Mouse (Mus musculus) MEL (cell line): ENCODE measurements around the gene Trim62. TPM values are rescaled to one million over a fixed set of nuclear protein-coding genes. Genes with fewer than 3 reads are reported as not detected.

Experiments
- DNase-seq: peaks from one replicate; pipeline ENCODE4 v3.0.0; 2011; ENCODE audit warnings: low read depth, low spot score
- H3K27ac ChIP-seq: 2 replicates; pipeline ENCODE4 v1.5.1; 2012; ENCODE audit warnings: low read depth, mild to moderate bottlenecking, control low read depth, low read length, moderate library complexity; ENCODE audit not compliant: control insufficient read depth
- H3K27me3 ChIP-seq, 2 experiments: fragments of 150-350 bp in 1 of 2; sonication (generic) in 1 of 2; 2 replicates each; pipeline ENCODE4 v1.6.1; 2012; ENCODE audit warnings: low read length in 2 of 2, mild to moderate bottlenecking in 2 of 2, improper control_type of control experiment in 1 of 2, moderate library complexity in 1 of 2; ENCODE audit not compliant: insufficient read depth in 2 of 2, control insufficient read depth in 1 of 2
- H3K36me3 ChIP-seq, 2 experiments: 2 replicates each; pipeline ENCODE4 v1.6.1; 2012 to 2014; ENCODE audit warnings: low read length in 2 of 2, improper control_type of control experiment in 1 of 2, inconsistent platforms in 1 of 2, mild to moderate bottlenecking in 1 of 2; ENCODE audit not compliant: insufficient read depth in 2 of 2, control insufficient read depth in 1 of 2
- H3K4me1 ChIP-seq, 2 experiments: fragments of 150-350 bp in 1 of 2; sonication (generic) in 1 of 2; 2 replicates each; pipeline ENCODE4 v1.6.1; 2012; ENCODE audit warnings: low read length in 2 of 2, improper control_type of control experiment in 1 of 2, mild to moderate bottlenecking in 1 of 2; ENCODE audit not compliant: insufficient read depth in 2 of 2, control insufficient read depth in 1 of 2
- H3K4me3 ChIP-seq, 2 experiments: fragments of 150-350 bp in 1 of 2; sonication (generic) in 1 of 2; 2 replicates each; pipeline ENCODE4 v1.5.1; 2012; ENCODE audit warnings: low read depth in 2 of 2, low read length in 2 of 2, mild to moderate bottlenecking in 2 of 2, moderate library complexity in 2 of 2, control low read depth in 1 of 2, improper control_type of control experiment in 1 of 2; ENCODE audit not compliant: control insufficient read depth in 1 of 2, insufficient read depth in 1 of 2
- H3K79me2 ChIP-seq: 2 replicates; pipeline ENCODE4 v1.6.1; 2012; ENCODE audit warnings: mild to moderate bottlenecking, low read length, moderate library complexity; ENCODE audit not compliant: control insufficient read depth, poor library complexity, insufficient read depth
- H3K9ac ChIP-seq: 2 replicates; pipeline ENCODE4 v1.6.1; 2012; ENCODE audit warnings: low read depth, mild to moderate bottlenecking, control low read depth, low read length, moderate library complexity; ENCODE audit not compliant: control insufficient read depth, poor library complexity, severe bottlenecking
- H3K9me3 ChIP-seq: fragments of 150-350 bp; sonication (generic); replicated peaks from 2 replicates; pipeline ENCODE4 v1.6.1; 2012; ENCODE audit warnings: mild to moderate bottlenecking, low read length, improper control_type of control experiment, moderate library complexity; ENCODE audit not compliant: insufficient read depth
- BHLHE40 ChIP-seq: IDR thresholded peaks from 2 replicates; pipeline ENCODE4 v1.6.1; 2012; ENCODE audit warnings: low read depth, mild to moderate bottlenecking, inconsistent platforms, low read length, improper control_type of control experiment, borderline replicate concordance
- CHD2 ChIP-seq: IDR thresholded peaks from 2 replicates; pipeline ENCODE4 v1.6.1; 2011; ENCODE audit warnings: low read length, improper control_type of control experiment
- CTCF ChIP-seq, 3 experiments: IDR thresholded peaks in 2 of 3; conservative IDR thresholded peaks in 1 of 3; 2 replicates each; pipeline ENCODE4 v1.5.1; 2011 to 2012; ENCODE audit warnings: low read length in 3 of 3, low read depth in 2 of 3, mild to moderate bottlenecking in 2 of 3, improper control_type of control experiment in 1 of 3, inconsistent platforms in 1 of 3, mixed read lengths in 1 of 3, moderate library complexity in 1 of 3; ENCODE audit not compliant: control insufficient read depth in 1 of 3, insufficient read depth in 1 of 3, poor library complexity in 1 of 3, severe bottlenecking in 1 of 3
- E2F4 ChIP-seq: IDR thresholded peaks from 2 replicates; pipeline ENCODE4 v1.6.1; 2011; ENCODE audit warnings: low read depth, low read length, improper control_type of control experiment, borderline replicate concordance
- ELF1 ChIP-seq: IDR thresholded peaks from 2 replicates; pipeline ENCODE4 v1.6.1; 2014; ENCODE audit warnings: low read depth, mild to moderate bottlenecking, inconsistent platforms, low read length, improper control_type of control experiment, moderate library complexity
- EP300 ChIP-seq, 2 experiments: IDR thresholded peaks; 2 replicates each; pipeline ENCODE4 v1.6.1; 2011; ENCODE audit warnings: improper control_type of control experiment in 2 of 2, low read length in 2 of 2, low read depth in 1 of 2, mild to moderate bottlenecking in 1 of 2
- GABPA ChIP-seq: IDR thresholded peaks from 2 replicates; pipeline ENCODE4 v1.6.1; 2012; ENCODE audit warnings: low read depth, mild to moderate bottlenecking, inconsistent platforms, low read length, improper control_type of control experiment, moderate library complexity
- HCFC1 ChIP-seq: IDR thresholded peaks from 2 replicates; pipeline ENCODE4 v1.6.1; 2012; ENCODE audit warnings: low read depth, mild to moderate bottlenecking, inconsistent platforms, low read length, improper control_type of control experiment, moderate library complexity
- JUND ChIP-seq: IDR thresholded peaks from 2 replicates; pipeline ENCODE4 v1.6.1; 2011; ENCODE audit warnings: low read depth, mild to moderate bottlenecking, improper control_type of control experiment, low read length
- KAT2A ChIP-seq: conservative IDR thresholded peaks from 2 replicates; pipeline ENCODE4 v1.6.1; 2012; ENCODE audit warnings: low read depth, low read length, improper control_type of control experiment, inconsistent platforms
- MEF2A ChIP-seq: IDR thresholded peaks from 2 replicates; pipeline ENCODE4 v1.6.1; 2014; ENCODE audit warnings: low read depth, mild to moderate bottlenecking, inconsistent platforms, low read length, improper control_type of control experiment; ENCODE audit not compliant: poor library complexity, insufficient replicate concordance, severe bottlenecking; ENCODE audit errors: extremely low read depth
- MYB ChIP-seq: IDR thresholded peaks from 2 replicates; pipeline ENCODE4 v1.6.1; 2011; ENCODE audit warnings: mild to moderate bottlenecking, low read depth, low read length, improper control_type of control experiment
- MYC ChIP-seq: IDR thresholded peaks from 2 replicates; pipeline ENCODE4 v1.6.1; 2011; ENCODE audit warnings: low read depth, mild to moderate bottlenecking, low read length, improper control_type of control experiment, moderate library complexity
- POLR2A ChIP-seq, 2 experiments: IDR thresholded peaks; 2 replicates each; pipeline ENCODE4 v1.6.1; 2011 to 2012; ENCODE audit warnings: low read length in 2 of 2, mild to moderate bottlenecking in 2 of 2, control low read depth in 1 of 2, improper control_type of control experiment in 1 of 2, low read depth in 1 of 2, moderate library complexity in 1 of 2; ENCODE audit not compliant: control insufficient read depth in 1 of 2, insufficient read depth in 1 of 2, poor library complexity in 1 of 2
- POLR2AphosphoS2 ChIP-seq: IDR thresholded peaks from 2 replicates; pipeline ENCODE4 v1.6.1; 2011; ENCODE audit warnings: low read length, improper control_type of control experiment
- RAD21 ChIP-seq: IDR thresholded peaks from 2 replicates; pipeline ENCODE4 v1.6.1; 2011; ENCODE audit warnings: mild to moderate bottlenecking, low read depth, low read length, improper control_type of control experiment
- RCOR1 ChIP-seq: IDR thresholded peaks from 2 replicates; pipeline ENCODE4 v1.6.1; 2012; ENCODE audit warnings: low read depth, mild to moderate bottlenecking, inconsistent platforms, low read length, improper control_type of control experiment
- SIN3A ChIP-seq: IDR thresholded peaks from 2 replicates; pipeline ENCODE4 v1.6.1; 2012; ENCODE audit warnings: low read length, improper control_type of control experiment, inconsistent platforms
- TAL1 ChIP-seq: IDR thresholded peaks from 2 replicates; pipeline ENCODE4 v1.6.1; 2012; ENCODE audit warnings: mild to moderate bottlenecking, inconsistent platforms, low read length, moderate library complexity, mixed read lengths
- TCF12 ChIP-seq: IDR thresholded peaks from 2 replicates; pipeline ENCODE4 v1.6.1; 2014; ENCODE audit warnings: low read depth, mild to moderate bottlenecking, inconsistent platforms, low read length, improper control_type of control experiment, moderate library complexity
- UBTF ChIP-seq: IDR thresholded peaks from 2 replicates; pipeline ENCODE4 v1.6.1; 2012; ENCODE audit warnings: low read depth, mild to moderate bottlenecking, inconsistent platforms, low read length, improper control_type of control experiment, moderate library complexity, borderline replicate concordance; ENCODE audit not compliant: insufficient read depth
- ZNF384 ChIP-seq: IDR thresholded peaks from 2 replicates; pipeline ENCODE4 v1.6.1; 2012; ENCODE audit warnings: low read depth, mild to moderate bottlenecking, inconsistent platforms, low read length, improper control_type of control experiment
- polyA plus RNA-seq, 2 experiments: library from polyadenylated mRNA; stranded (reverse) in 1 of 2; unstranded in 1 of 2; fragments of >175 nt in 1 of 2; fragments of >200 nt in 1 of 2; gene quantifications; 2 replicates each; pipeline versions ENCODE4 v1.2.1 to v1.2.4; 2012; ENCODE audit warnings: low replicate concordance in 2 of 2, low read depth in 1 of 2; ENCODE audit not compliant: insufficient read length in 2 of 2, insufficient read depth in 1 of 2, missing spikeins in 1 of 2
- total RNA-seq: library from RNA; depleted of rRNA; stranded (reverse); fragments of 300-350 nt; gene quantifications from 2 replicates; pipeline ENCODE4 v1.2.3, GENCODE M21; 2012

The Trim62 gene
- total and polyA plus RNA-seq, 3 experiments, result 0.12 to 1.2 TPM; not detected in 1

- TF ChIP-seq GABPA (no peak), TCF12 (no peak), MEF2A (no peak), JUND (no peak)
- DNase-seq, result no peak
- H3K27me3 ChIP-seq, result no peaks in the 10 kb centered on the region
Observed at GRCm38 (mm10) chr4:128891746-128892145, 8.4 kb downstream of the Trim62 start.

GRCm38 (mm10) chr4:128892188-128892587 is 8.8 kb downstream of the Trim62 start:
- H3K4me1 ChIP-seq, result no peaks in the 10 kb centered on the region
- no peak overlapping the region for H3K27ac ChIP-seq
- H3K4me3 ChIP-seq, result no peak overlapping the region
- no peaks in the 10 kb centered on the region for H3K79me2 ChIP-seq
- no peak for DNase-seq
- H3K27me3 ChIP-seq, result no peaks in the 10 kb centered on the region
- no peak for TF ChIP-seq MEF2A
- no peak for TF ChIP-seq HCFC1
- TF ChIP-seq POLR2AphosphoS2, result no peak
- no peak for TF ChIP-seq EP300 (IDR thresholded peaks at IDR 0.05; ENCODE audit: low read depth in 1 of 2, low read length in 2 of 2)
- TF ChIP-seq ZNF384, result no peak
- TF ChIP-seq RCOR1, result no peak
- no peak for TF ChIP-seq SIN3A
- no peak for TF ChIP-seq BHLHE40
- TF ChIP-seq TAL1, result no peak
- TF ChIP-seq E2F4, result no peak
- TF ChIP-seq KAT2A, result no peak
- no peak for TF ChIP-seq ELF1
- TF ChIP-seq POLR2A (IDR thresholded peaks at IDR 0.05; ENCODE audit: control insufficient read depth in 1 of 2, insufficient read depth in 1 of 2, low read depth in 1 of 2, low read length in 2 of 2, poor library complexity in 1 of 2), result no peak
- no peak overlapping the region for H3K9ac ChIP-seq
- H3K36me3 ChIP-seq, result no peaks in the 10 kb centered on the region
- no peaks in the 10 kb centered on the region for H3K9me3 ChIP-seq

More at GRCm38 (mm10) chr4:128891746-128892145, 8.4 kb downstream of the Trim62 start:
- Histone ChIP-seq H3K9me3 (no peaks in the 10 kb centered on the region), H3K4me1 (no peaks in the 10 kb centered on the region), H3K9ac (no peak overlapping the region), H3K4me3 (no peak overlapping the region), H3K79me2 (no peaks in the 10 kb centered on the region), H3K27ac (no peak overlapping the region), H3K36me3 (no peaks in the 10 kb centered on the region)

- no peak for TF ChIP-seq UBTF
- TF ChIP-seq POLR2A (IDR thresholded peaks at IDR 0.05; ENCODE audit: control insufficient read depth in 1 of 2, insufficient read depth in 1 of 2, low read depth in 1 of 2, low read length in 2 of 2, poor library complexity in 1 of 2), result no peak
- no peak for TF ChIP-seq ELF1
- no peak for TF ChIP-seq MYC
- TF ChIP-seq RAD21, result no peak
- TF ChIP-seq CHD2, result no peak
- no peak for TF ChIP-seq CTCF (IDR thresholded peaks at IDR 0.05 in 2 of 3, conservative IDR thresholded peaks at IDR 0.05 in 1 of 3; ENCODE audit: control insufficient read depth in 1 of 3, insufficient read depth in 1 of 3, low read depth in 2 of 3, low read length in 3 of 3, poor library complexity in 1 of 3, severe bottlenecking in 1 of 3)
- TF ChIP-seq BHLHE40, result no peak
- no peak for TF ChIP-seq POLR2AphosphoS2
- no peak for TF ChIP-seq MYB
- TF ChIP-seq HCFC1, result no peak
- TF ChIP-seq, all 39 proteins: peak for 0
- H3K79me2 ChIP-seq, result no peaks in the 10 kb centered on the region
- H3K36me3 ChIP-seq, result no peaks in the 10 kb centered on the region
- H3K4me1 ChIP-seq, result no peaks in the 10 kb centered on the region
- no peaks in the 10 kb centered on the region for H3K27me3 ChIP-seq
- no peak for DNase-seq
- no peak overlapping the region for H3K27ac ChIP-seq
- H3K9me3 ChIP-seq, result no peaks in the 10 kb centered on the region
- no peak overlapping the region for H3K9ac ChIP-seq
- H3K4me3 ChIP-seq, result no peak overlapping the region
Observed at GRCm38 (mm10) chr4:128894112-128894511, 10.7 kb downstream of the Trim62 start.
